Mouse (Mus musculus) neural tube, embryonic 15.5 days (tissue): Measurements from ENCODE around the gene Dyrk3. TPM values are rescaled to one million over a fixed set of nuclear protein-coding genes. Genes with fewer than 3 reads are reported as not detected.

ENCODE experiments used
- polyA plus RNA-seq: library from polyadenylated mRNA; unstranded; fragments of >200 nt; fragmentation: Nextera tagmentation; extraction: Ambion mirVana; gene quantifications from 2 replicates; pipeline ENCODE4 v1.2.1, GENCODE M21; 2015

The Dyrk3 gene
- polyA plus RNA-seq, 1 experiment from 2014 or later, result 14.0 TPM

Other genes starting within 250 kb of the Dyrk3 start
- not detected in 2 replicates for gene Il20, start 226.9 kb downstream of the Dyrk3 start, polyA plus RNA-seq
- not detected in 2 replicates for gene Il19, start 198.2 kb downstream of the Dyrk3 start, polyA plus RNA-seq
- 0.18 TPM in 1 of 2 replicates, not detected in the other for gene Il10, start 118.5 kb downstream of the Dyrk3 start, polyA plus RNA-seq
- gene Mapkapk2, start 40.5 kb downstream of the Dyrk3 start, polyA plus RNA-seq, result 15.0 and 19.9 TPM in 2 replicates
- gene Eif2d, start 14.8 kb upstream of the Dyrk3 start, polyA plus RNA-seq, result 51.5 and 53.7 TPM in 2 replicates
- 5.6 and 15.8 TPM in 2 replicates for gene Rassf5, start 106.9 kb upstream of the Dyrk3 start, polyA plus RNA-seq
- 0.88 and 3.7 TPM in 2 replicates for gene Ikbke, start 141.3 kb upstream of the Dyrk3 start, polyA plus RNA-seq